Mouse (Mus musculus): ENCODE results near the gene Unk. TPM values are rescaled to one million over a fixed set of nuclear protein-coding genes. Genes with fewer than 3 reads are reported as not detected.
"Not testable (repeated sequence)": the region's sequence is repeated elsewhere in the genome, so short reads cannot be mapped to it uniquely, and the experiment has no call there.

Unk gene
- polyA plus RNA-seq, 1 experiment = 33.9 TPM

DNA sequence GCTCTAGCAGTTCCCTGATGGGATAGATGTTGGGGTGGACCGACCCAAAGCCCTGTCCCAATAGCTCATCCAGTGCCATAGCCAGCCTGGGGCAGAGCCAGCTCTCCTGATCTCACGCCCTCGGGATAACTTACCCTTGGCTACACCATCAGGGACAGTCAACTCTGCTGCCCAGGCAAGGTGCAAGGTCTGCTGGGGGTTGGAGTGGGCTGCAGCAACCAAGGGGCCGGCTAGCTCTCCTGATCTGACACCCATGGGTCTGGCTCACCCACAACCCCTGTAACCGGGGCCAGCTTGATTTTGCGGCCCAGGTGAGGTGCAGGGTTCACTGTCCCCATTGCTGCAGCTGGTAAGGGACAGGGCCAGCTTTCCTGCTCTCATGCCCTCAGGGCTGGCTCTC lies 61.5 kb downstream of the Unk start:
- no peak for TF ChIP-seq EP300 (IDR thresholded peaks at IDR 0.05; ENCODE audit: insufficient read depth, low read depth, low read length)
- TF ChIP-seq CTCF (IDR thresholded peaks at IDR 0.05; ENCODE audit: low read depth, low read length) = no peak
- TF ChIP-seq POLR2A (IDR thresholded peaks at IDR 0.05; ENCODE audit: insufficient read depth, low read length) = no peak
- H3K27me3 ChIP-seq (ENCODE audit: control insufficient read depth, insufficient read depth, low read length, poor library complexity, severe bottlenecking) = no peaks in the 10 kb centered on the region
- peaks cover 4% of the 10 kb centered on the region for H3K4me1 ChIP-seq (ENCODE audit: control insufficient read depth, insufficient read depth, low read length)
- H3K27ac ChIP-seq (ENCODE audit: insufficient read depth, low read length) = no peak overlapping the region
- no peak overlapping the region for H3K4me3 ChIP-seq (ENCODE audit: low read depth, low read length)
- H3K9ac ChIP-seq (ENCODE audit: low read depth, poor library complexity, severe bottlenecking) = no peak overlapping the region
- H3K9me3 ChIP-seq (replicated peaks; ENCODE audit: control insufficient read depth, insufficient read depth, low read length, poor library complexity, severe bottlenecking) = no peaks in the 10 kb centered on the region
- H3K36me3 ChIP-seq (ENCODE audit: control insufficient read depth, insufficient read depth, low read length, poor library complexity, severe bottlenecking) = no peaks in the 10 kb centered on the region

DNA sequence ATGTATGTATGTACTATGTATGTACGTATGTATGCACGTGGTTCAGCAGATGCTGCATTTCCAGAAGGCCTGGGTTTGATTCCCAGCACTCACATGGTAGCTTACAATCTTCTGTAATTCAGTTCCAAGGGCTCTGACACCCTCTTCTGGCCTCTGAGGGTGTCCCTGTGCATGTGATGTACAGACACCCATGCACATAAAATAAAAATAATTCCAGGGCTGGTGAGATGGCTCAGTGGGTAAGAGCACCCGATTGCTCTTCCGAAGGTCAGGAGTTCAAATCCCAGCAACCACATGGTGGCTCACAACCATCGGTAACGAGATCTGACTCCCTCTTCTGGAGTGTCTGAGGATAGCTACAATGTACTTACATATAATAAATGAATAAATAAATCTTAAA lies 62.8 kb downstream of the Unk start:
- H3K27me3 ChIP-seq (ENCODE audit: control insufficient read depth, insufficient read depth, low read length, poor library complexity, severe bottlenecking); H3K27ac ChIP-seq (ENCODE audit: insufficient read depth, low read length); H3K9ac ChIP-seq (ENCODE audit: low read depth, poor library complexity, severe bottlenecking); H3K36me3 ChIP-seq (ENCODE audit: control insufficient read depth, insufficient read depth, low read length, poor library complexity, severe bottlenecking); H3K4me1 ChIP-seq (ENCODE audit: control insufficient read depth, insufficient read depth, low read length); H3K4me3 ChIP-seq (ENCODE audit: low read depth, low read length); H3K9me3 ChIP-seq (replicated peaks; ENCODE audit: control insufficient read depth, insufficient read depth, low read length, poor library complexity, severe bottlenecking): not testable (repeated sequence)

DNA sequence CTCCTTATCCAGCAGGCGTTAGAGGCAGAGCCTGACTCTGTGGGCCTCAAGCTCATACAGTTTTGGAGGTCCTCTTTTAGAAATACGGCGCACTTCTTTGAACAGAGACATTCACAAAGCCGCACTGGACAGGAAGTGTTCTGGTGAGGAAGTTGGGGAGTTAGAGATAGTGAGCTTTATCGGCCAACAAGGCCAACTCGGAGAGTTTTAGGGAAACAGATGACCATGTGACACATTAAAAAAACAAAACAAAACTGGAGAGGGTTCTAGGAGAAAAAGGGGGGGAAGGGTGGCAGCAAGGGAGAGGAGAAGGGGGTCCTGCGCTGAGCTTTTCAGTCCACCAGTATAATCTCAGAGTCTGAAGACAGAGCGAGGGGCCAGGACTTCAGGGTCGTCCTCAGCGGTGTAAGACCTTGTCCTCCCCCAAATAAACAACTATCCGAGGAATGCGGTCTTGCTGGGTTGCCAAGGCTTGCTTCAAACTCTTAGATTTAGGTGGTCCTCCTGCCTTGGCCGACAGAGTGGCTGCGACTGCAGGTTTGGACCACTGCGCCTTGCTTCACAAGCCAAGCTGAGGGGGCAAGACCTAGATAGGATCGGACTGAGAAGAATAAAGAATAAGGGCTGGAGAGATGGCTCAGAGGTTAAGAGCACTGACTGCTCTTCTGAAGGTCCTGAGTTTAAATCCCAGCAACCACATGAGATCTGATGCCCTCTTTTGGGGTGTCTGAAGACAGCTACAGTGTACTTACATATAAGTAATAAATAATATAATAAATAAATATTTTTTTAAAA lies 63.8 kb downstream of the Unk start:
- H3K36me3 ChIP-seq (ENCODE audit: control insufficient read depth, insufficient read depth, low read length, poor library complexity, severe bottlenecking) = no peaks in the 10 kb centered on the region
- peaks cover 4% of the 10 kb centered on the region for H3K4me1 ChIP-seq (ENCODE audit: control insufficient read depth, insufficient read depth, low read length)
- H3K27ac ChIP-seq (ENCODE audit: insufficient read depth, low read length) = no peak overlapping the region
- TF ChIP-seq EP300 (IDR thresholded peaks at IDR 0.05; ENCODE audit: insufficient read depth, low read depth, low read length) (no peak), CTCF (IDR thresholded peaks at IDR 0.05; ENCODE audit: low read depth, low read length) (no peak), POLR2A (IDR thresholded peaks at IDR 0.05; ENCODE audit: insufficient read depth, low read length) (no peak)
- no peak overlapping the region for H3K4me3 ChIP-seq (ENCODE audit: low read depth, low read length)
- no peaks in the 10 kb centered on the region for H3K9me3 ChIP-seq (replicated peaks; ENCODE audit: control insufficient read depth, insufficient read depth, low read length, poor library complexity, severe bottlenecking)
- H3K9ac ChIP-seq (ENCODE audit: low read depth, poor library complexity, severe bottlenecking) = 0 out of 2 replicates have a peak overlapping the region, but pooled peaks have one; percentile 36
- H3K27me3 ChIP-seq (ENCODE audit: control insufficient read depth, insufficient read depth, low read length, poor library complexity, severe bottlenecking) = no peaks in the 10 kb centered on the region

DNA sequence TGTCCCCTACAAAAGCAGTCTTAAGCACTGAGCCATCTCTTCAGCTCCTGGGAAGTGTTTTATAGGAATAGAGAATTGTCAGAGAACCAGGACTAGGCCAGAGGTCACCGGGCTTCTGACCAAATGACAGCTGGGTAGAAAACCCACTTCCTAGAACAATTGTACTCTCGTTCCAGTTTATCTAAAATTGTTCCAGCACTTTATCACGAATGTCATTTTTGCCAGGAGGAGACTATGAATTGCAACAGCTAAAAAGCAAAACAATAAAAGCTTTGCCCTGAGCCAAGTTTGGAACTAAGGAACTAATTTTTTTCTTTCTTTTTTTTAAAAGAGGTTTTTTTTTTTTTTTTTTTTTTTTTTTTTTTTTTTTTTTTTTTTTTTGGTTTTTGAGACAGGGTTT lies 65.5 kb downstream of the Unk start:
- Histone ChIP-seq H3K27me3 (ENCODE audit: control insufficient read depth, insufficient read depth, low read length, poor library complexity, severe bottlenecking) (no peaks in the 10 kb centered on the region), H3K4me3 (ENCODE audit: low read depth, low read length) (no peak overlapping the region), H3K4me1 (ENCODE audit: control insufficient read depth, insufficient read depth, low read length) (peaks cover 5% of the 10 kb centered on the region), H3K9me3 (replicated peaks; ENCODE audit: control insufficient read depth, insufficient read depth, low read length, poor library complexity, severe bottlenecking) (no peaks in the 10 kb centered on the region), H3K27ac (ENCODE audit: insufficient read depth, low read length) (no peak overlapping the region), H3K9ac (ENCODE audit: low read depth, poor library complexity, severe bottlenecking) (no peak overlapping the region), H3K36me3 (ENCODE audit: control insufficient read depth, insufficient read depth, low read length, poor library complexity, severe bottlenecking) (no peaks in the 10 kb centered on the region)
- no peak for TF ChIP-seq POLR2A (IDR thresholded peaks at IDR 0.05; ENCODE audit: insufficient read depth, low read length)
- TF ChIP-seq CTCF (IDR thresholded peaks at IDR 0.05; ENCODE audit: low read depth, low read length) = no peak
- no peak for TF ChIP-seq EP300 (IDR thresholded peaks at IDR 0.05; ENCODE audit: insufficient read depth, low read depth, low read length)

DNA sequence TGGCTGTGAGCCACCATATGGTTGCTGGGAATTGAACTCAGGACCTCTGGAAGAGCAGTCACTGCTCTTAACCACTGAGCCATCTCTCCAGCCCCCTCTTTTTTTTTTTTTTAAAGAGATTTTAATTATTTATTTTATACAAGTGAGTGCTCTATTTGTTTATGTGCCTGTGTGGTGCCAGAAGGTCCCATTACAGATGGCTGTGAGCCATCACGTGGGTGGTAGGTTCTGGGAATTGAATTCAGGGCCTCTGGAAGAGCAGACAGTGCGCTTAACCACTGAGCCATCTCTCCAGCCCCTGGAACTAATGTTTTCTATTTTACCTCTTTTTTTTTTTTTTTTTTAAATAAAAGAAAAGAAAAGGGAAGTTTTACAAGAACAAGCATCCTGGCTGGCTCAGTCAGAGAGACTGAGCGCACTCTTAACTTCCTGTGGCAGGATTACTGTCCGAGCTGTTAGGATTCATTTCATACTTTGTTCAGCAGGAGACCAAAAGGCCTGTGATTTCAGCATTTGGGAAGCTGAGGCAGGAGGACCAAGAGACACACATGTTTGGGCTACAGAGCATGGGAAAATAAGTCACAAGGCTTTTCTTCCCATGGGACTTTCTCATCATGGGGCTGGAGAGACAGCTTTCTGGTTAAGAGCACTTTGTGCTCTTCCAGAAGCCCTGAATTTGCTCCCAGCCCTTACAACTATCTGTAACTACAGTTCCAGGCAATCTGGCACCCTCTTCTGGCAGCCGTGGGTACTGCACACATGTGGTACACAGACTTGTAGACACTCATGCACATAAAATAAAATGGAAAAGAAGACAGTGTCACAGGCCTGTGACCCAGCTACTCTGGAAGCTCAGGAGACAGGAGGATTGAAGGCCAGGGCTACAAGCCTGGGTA lies 66.3 kb downstream of the Unk start:
- TF ChIP-seq POLR2A (IDR thresholded peaks at IDR 0.05; ENCODE audit: insufficient read depth, low read length) (no peak), CTCF (IDR thresholded peaks at IDR 0.05; ENCODE audit: low read depth, low read length) (peak; percentile 62)
- no peaks in the 10 kb centered on the region for H3K36me3 ChIP-seq (ENCODE audit: control insufficient read depth, insufficient read depth, low read length, poor library complexity, severe bottlenecking)
- no peaks in the 10 kb centered on the region for H3K27me3 ChIP-seq (ENCODE audit: control insufficient read depth, insufficient read depth, low read length, poor library complexity, severe bottlenecking)
- no peak overlapping the region for H3K4me3 ChIP-seq (ENCODE audit: low read depth, low read length)
- H3K9me3 ChIP-seq (replicated peaks; ENCODE audit: control insufficient read depth, insufficient read depth, low read length, poor library complexity, severe bottlenecking) = no peaks in the 10 kb centered on the region
- H3K27ac ChIP-seq (ENCODE audit: insufficient read depth, low read length) = no peak overlapping the region
- no peak overlapping the region for H3K9ac ChIP-seq (ENCODE audit: low read depth, poor library complexity, severe bottlenecking)
- peaks cover 9% of the 10 kb centered on the region for H3K4me1 ChIP-seq (ENCODE audit: control insufficient read depth, insufficient read depth, low read length)
